Mouse (Mus musculus) MN1 (cell line): ENCODE results near the gene Adcy10.

ENCODE experiments used
- DNase-seq: peaks from one replicate; pipeline ENCODE4 v3.0.0-alpha.2; 2016; ENCODE audit warnings: low spot score

Adcy10 gene

DNA sequence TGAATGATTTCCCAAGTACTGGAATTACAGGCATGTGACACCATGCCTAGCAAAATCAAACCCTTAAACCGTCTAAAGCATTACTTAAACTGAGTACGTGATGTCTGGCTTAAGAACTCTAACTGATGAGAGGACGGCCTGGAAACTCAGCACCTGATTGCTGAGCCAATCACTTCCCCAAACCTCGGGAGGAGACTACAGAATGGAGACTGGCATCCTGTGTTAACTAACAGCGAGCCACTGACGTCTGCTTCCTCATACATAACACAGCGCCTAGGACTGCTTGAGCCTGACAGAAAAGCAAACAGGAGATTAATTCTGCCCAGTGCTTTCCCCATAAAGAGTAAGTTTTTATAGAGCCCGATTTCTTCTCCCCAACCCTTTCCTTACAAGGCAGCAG lies 119.2 kb downstream of the Adcy10 start:
- no peak for DNase-seq

DNA sequence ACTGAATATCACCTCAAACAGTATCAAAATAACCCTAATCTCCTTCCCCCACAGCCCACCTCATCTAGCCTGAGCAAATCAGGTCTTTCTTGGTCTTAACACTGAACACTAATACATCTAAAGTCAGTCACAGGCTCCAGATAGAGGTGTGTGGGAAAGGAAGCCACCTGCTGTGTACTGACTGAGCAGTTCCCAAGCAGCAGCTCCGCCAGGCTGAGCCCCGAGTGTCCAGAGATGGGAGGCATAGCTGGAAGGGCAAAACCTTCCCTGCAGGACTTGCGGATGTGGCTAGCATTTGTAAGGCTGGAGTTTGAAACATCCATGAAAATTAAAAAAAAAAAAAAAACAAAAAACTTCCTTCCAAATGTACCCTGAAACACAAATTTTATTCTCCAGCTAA lies 120.1 kb downstream of the Adcy10 start:
- DNase-seq = no peak

DNA sequence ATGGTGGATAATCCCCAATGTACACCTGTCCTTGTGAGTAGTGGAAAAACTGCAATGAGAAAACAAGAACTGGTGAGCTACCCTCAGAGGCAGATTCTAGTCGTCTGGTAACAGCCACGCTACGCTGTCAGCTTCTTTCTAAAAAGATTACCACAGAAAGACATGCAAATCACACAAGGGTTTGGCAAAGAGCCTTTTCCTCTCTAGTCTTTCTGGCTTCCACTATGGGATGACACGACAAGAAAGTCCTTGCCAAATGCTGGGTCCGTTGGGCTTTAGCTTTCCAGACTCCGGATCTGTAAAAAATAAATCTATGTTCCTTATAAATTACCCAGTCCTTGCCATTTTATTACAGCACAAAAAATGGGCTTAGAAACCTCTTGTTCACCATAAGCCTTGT lies 120.8 kb downstream of the Adcy10 start:
- DNase-seq = no peak

GRCm38 (mm10) chr1:165608904-165609303 lies 123.9 kb downstream of the Adcy10 start:
- DNase-seq = no peak

GRCm38 (mm10) chr1:165609495-165610320 lies 124.7 kb downstream of the Adcy10 start:
- no peak for DNase-seq

- no peak for DNase-seq
Observed at GRCm38 (mm10) chr1:165610321-165610999, 125.5 kb downstream of the Adcy10 start.

- DNase-seq = no peak
Observed at GRCm38 (mm10) chr1:165612714-165613113, 127.7 kb downstream of the Adcy10 start.

DNA sequence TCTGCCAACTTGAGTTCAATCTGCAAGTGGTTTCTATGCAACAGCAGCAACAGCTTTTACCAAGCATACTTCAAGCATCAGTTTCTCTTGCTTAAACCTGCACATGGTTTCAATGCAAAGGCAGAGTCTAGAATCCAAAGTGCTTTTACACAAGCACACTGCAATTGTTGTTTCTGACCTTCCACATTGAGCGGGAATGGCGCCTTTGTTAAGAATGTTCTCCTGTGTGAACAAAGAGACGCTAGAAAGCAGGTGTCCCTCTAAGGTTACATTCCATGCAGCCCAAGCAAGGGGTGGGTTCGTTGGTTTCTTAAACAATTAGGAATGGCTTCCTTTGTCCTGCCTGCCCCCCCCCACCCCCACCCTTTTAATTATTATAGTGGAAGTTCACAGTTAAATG lies 128.9 kb downstream of the Adcy10 start:
- DNase-seq = no peak

- DNase-seq = no peak
Observed at GRCm38 (mm10) chr1:165614793-165615192, 129.8 kb downstream of the Adcy10 start.

DNA sequence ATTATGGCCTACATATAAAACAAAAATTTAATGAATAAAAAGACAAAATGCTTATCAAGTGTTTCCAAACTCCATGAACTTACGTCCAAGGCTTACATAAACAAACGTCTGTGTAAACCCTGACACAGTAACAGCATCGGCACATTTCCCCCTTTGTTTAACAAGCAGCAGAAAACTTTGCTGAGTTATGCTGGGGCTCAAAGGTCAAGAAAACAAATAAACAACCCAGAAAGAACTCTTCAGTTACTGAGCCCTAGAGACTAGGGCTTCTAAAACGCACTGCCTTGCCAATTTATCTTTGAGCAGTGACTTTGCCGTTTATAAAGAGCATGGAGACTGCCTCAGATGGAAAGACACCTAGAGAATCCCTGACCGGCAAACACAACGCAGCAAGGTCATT lies 131.7 kb downstream of the Adcy10 start:
- no peak for DNase-seq

GRCm38 (mm10) chr1:165617166-165617891 lies 132.3 kb downstream of the Adcy10 start:
- no peak for DNase-seq

GRCm38 (mm10) chr1:165618201-165618624 lies 133.2 kb downstream of the Adcy10 start:
- DNase-seq = no peak

DNA sequence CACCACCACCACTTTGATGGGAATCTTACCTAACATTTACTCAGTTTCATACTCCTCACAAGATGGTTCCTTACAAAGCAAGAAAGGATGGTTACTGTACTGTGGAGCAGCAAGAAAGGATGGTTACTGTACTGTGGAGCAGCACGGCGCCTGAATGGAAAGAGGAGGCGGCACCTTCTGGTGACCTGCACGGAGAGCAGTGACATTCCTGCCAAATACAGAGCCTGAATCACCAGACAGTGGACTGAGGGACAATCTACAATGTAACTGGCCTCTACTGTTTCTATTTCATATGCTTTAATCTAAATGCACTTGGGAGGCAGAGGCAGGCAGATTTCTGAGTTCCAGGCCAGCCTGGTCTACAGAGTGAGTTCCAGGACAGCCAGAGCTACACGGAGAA lies 140.1 kb downstream of the Adcy10 start:
- DNase-seq = no peak

GRCm38 (mm10) chr1:165625896-165626295 lies 140.9 kb downstream of the Adcy10 start:
- DNase-seq = no peak
